Mouse (Mus musculus) thymus, postnatal 36 days (tissue): ENCODE data around the gene BC025920.

ENCODE experiments used
- DNase-seq, 2 experiments: peaks; one replicate each; pipeline ENCODE4 v3.0.0; 2022; ENCODE audit warnings: mixed read lengths in 2 of 2

Gene BC025920

GRCm38 (mm10) chr10:81643449-81644055 lies 37.5 kb downstream of the BC025920 start:
- DNase-seq: peak; percentile 94 to 98

GRCm38 (mm10) chr10:81644162-81644561 lies 38.1 kb downstream of the BC025920 start:
- no peak for DNase-seq

- DNase-seq: no peak
Observed at GRCm38 (mm10) chr10:81644716-81645115, 38.6 kb downstream of the BC025920 start.

- DNase-seq: no peak
Observed at GRCm38 (mm10) chr10:81645391-81645790, 39.3 kb downstream of the BC025920 start.

- DNase-seq: peak in 1 of 2 experiments; percentile 5
Observed at GRCm38 (mm10) chr10:81646015-81646555, 40.0 kb downstream of the BC025920 start.

- peak; percentile 82 for DNase-seq
Observed at GRCm38 (mm10) chr10:81648803-81649775, 43.0 kb downstream of the BC025920 start, which contains the start of gene Gm10778. Gm10778 (plus strand) TSS chr10:81649059.

- no peak for DNase-seq
Observed at GRCm38 (mm10) chr10:81655178-81655577, 49.1 kb downstream of the BC025920 start.

- DNase-seq: no peak
Observed at GRCm38 (mm10) chr10:81656174-81656573, 50.1 kb downstream of the BC025920 start.
